Mouse (Mus musculus) megakaryocyte progenitor cell, adult 5-6 weeks (primary cell): ENCODE measurements around the gene Rmnd5b. TPM values are rescaled to one million over a fixed set of nuclear protein-coding genes. Genes with fewer than 3 reads are reported as not detected.
A peak's percentile ranks its signal among the peaks of the same experiment; 100 is the strongest.

Experiments
- ATAC-seq: replicated peaks from 2 replicates; pipeline ENCODE4 v1.8.0; 2016; ENCODE audit warnings: mild to moderate bottlenecking, moderate TSS enrichment, inconsistent platforms; ENCODE audit not compliant: poor library complexity
- total RNA-seq, 2 experiments: library from RNA; stranded (forward) in 1 of 2; stranded (reverse) in 1 of 2; fragments of 157-497, 149-512 nt in 1 of 2; fragments of 200-1000 nt in 1 of 2; gene quantifications; 2 replicates each; pipeline versions ENCODE4 v1.2.3 to v1.2.4; 2015 to 2017

The Rmnd5b gene
- total RNA-seq, 2 experiments from 2014 or later, result 20.4 to 34.9 TPM

DNA sequence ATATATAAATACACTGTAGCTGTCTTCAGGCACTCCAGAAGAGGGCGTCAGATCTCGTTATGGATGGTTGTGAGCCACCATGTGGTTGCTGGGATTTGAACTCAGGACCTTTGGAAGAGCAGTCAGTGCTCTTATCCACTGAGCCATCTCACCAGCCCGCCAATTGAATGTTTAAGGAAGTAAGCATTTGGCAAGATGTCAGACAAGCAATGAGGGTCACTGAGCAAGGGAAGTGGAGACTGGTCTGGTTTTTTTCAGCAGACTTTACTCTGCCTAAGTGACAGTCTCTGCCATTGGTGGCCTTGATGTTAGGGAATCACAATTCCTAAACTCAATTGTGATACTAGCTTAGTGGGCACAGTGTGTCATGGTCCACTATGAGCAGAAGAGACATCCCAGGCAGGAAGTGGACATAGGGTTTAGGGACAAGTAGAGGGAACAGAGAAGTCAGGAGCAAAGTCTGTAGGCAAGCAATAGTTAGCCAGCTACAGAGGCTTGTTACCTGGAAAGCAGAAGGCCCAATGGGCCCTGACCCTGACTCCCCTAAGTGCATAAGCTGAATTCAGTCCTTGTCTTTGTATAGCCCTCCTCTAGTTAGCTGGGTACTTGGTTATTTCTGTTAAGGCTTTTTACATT, 40.9 kb downstream of the Rmnd5b start:
- peak; percentile 51 for ATAC-seq

DNA sequence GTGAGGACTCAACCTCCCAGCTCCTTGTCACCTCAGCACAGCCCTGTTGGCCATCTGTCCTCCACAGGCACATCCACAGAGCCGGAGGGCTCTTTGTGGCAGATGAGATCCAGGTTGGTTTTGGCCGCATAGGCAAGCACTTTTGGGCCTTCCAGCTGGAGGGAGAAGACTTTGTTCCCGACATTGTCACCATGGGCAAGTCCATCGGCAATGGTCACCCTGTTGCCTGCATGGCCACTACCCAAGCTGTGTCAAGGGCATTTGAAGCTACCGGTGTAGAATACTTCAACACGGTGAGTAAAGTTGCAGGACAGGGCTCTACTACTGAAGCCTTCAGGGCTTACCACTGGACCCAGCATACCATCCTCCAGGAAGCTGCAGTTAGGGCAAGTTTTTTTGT, 41.8 kb downstream of the Rmnd5b start:
- no peak for ATAC-seq

- no peak for ATAC-seq
Observed at GRCm38 (mm10) chr11:51593368-51593767, 42.3 kb downstream of the Rmnd5b start.

DNA sequence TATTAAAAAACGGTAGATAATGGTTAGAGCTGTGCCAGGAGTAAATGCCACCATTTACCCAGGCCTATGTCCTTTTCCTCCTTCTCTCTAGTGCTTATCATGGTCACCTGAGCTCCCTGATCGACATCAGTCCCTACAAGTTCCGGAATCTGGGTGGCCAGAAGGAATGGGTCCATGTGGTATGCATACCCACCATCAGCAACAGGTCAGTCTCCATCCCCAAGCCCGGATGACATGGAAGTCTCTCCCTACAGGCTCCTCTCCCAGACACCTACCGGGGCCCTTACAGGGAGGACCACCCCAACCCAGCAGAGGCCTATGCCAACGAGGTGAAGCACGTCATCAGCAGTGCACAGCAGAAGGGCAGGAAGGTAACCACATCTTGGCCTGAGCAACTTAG, 43.8 kb downstream of the Rmnd5b start:
- ATAC-seq, result no peak

DNA sequence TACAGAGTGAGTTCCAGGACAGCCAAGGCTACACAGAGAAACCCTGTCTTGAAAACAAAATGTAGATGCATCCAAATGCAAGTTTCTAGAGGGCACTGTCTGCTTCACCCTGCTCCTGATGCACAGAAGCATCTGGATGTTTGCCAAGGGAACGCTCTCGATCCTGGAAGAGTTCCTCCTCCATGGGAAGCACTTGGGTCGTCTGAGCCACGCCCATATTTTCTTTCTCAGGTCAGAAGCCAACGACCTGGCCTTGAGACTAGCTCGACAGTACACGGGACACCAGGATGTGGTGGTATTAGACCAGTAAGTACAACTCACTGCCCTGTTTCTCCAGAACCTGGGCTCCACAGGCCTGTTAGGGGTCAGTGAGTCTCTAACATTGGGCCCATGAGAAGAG, 44.5 kb downstream of the Rmnd5b start:
- ATAC-seq, result no peak

DNA sequence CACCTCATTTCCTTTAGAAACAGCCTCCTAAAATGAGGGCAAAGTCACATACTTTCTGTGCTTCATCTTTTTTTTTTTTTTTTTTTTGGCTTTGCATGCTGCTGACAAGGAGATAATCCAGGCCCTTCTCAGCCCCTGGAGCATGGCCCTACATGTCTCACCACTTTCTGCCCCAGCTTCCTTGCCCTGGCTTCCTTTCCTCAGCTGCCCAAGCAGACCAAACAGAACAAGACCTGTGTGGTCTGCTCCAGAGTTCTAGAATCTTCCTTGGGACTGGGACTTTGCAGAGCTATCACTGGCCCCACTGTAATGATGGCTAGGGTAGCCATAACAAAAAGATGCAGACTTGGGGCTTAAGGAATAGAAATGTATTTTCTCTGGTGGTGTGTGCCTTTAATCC, 45.7 kb downstream of the Rmnd5b start:
- no peak for ATAC-seq

GRCm38 (mm10) chr11:51588833-51589232, 46.9 kb downstream of the Rmnd5b start:
- ATAC-seq, result no peak

GRCm38 (mm10) chr11:51587059-51587458, 48.6 kb downstream of the Rmnd5b start:
- no peak for ATAC-seq

GRCm38 (mm10) chr11:51586411-51586810, 49.3 kb downstream of the Rmnd5b start:
- no peak for ATAC-seq

- no peak for ATAC-seq
Observed at GRCm38 (mm10) chr11:51585608-51586252, 50.0 kb downstream of the Rmnd5b start.

- ATAC-seq, result peak; percentile 81
Observed at GRCm38 (mm10) chr11:51584431-51585248, 51.1 kb downstream of the Rmnd5b start, which contains the start of gene Phykpl. Gene Phykpl, plus strand, starts transcription at chr11:51584757.

DNA sequence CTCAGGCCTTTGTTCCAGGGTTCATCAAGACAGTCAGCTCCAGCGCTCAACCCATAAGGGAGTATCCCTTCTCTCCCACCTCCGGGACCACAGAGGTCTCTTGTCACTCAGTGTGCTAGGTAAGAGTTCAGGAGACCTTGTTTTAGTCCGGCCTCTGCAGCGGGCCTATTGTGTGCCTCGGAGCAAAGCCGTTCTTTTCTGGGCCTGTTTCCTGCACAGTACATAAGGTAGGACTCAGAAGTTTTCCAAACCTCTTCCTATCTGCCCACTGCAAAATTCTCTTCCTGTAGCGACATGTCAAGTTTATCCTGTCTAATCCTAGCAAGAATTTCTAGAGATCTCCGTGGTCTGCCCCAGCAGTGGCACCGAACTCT, 51.7 kb downstream of the Rmnd5b start:
- peak; percentile 1 for ATAC-seq

GRCm38 (mm10) chr11:51582713-51583112, 53.0 kb downstream of the Rmnd5b start:
- peak; percentile 43 for ATAC-seq

GRCm38 (mm10) chr11:51579024-51579423, 56.7 kb downstream of the Rmnd5b start:
- ATAC-seq, result no peak

DNA sequence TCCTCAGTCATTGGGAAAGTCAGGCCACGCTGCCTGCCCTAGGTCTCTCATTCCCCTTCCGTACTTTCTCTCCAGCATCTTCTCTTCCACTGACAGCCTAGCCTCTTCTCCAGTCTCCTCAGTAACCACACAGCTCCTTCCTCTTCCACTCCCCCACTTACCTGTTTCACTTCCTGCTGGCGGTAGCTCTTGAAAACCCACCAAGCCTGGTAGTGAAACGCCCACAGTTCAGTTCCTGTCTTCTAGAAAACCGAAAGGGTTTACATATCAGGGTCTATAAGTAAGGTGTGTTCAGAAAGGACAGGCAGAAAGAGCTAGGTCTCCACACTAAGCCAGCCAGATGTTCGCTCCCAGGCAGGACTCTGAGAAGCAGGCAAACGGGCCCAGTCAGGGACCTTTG, 58.1 kb downstream of the Rmnd5b start:
- ATAC-seq, result peak; percentile 82

DNA sequence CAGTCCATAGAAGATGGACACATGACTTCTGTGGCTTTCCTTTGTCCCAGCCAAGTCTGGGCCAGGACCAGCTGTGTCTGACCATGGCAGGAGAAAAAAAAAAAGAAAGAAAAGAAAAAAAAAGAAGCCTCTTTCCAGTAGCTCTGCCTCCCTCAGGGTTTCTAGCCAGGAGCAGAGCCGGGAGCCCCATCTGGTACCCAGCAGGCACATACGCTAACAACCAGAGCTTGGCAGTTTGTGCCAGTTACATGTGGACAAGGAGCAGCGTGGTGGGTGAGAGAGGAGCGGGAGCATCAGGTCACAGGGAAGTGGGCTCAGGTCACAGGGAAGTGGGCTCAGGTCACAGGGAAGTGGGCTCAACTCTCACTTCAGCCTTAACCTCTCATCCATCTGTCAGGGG, 59.2 kb downstream of the Rmnd5b start:
- no peak for ATAC-seq

Other genes with a start within 250 kb of the Rmnd5b start
- 10.7 and 11.2 TPM in 2 replicates for gene Phykpl, start 51.1 kb downstream of the Rmnd5b start, total RNA-seq (2015)
- gene Phykpl, start 51.1 kb downstream of the Rmnd5b start, total RNA-seq (2017), result 9.8 and 15.4 TPM in 2 replicates
- gene Hnrnpab, start 29.0 kb downstream of the Rmnd5b start, total RNA-seq (2015), result 645 and 667 TPM in 2 replicates
- 984 and 1,159 TPM in 2 replicates for gene Hnrnpab, start 29.0 kb downstream of the Rmnd5b start, total RNA-seq (2017)
- 147 and 165 TPM in 2 replicates for gene Nhp2, start 16.2 kb downstream of the Rmnd5b start, total RNA-seq (2015)
- gene Nhp2, start 16.2 kb downstream of the Rmnd5b start, total RNA-seq (2017), result 117 and 167 TPM in 2 replicates
- gene N4bp3, start 14.9 kb upstream of the Rmnd5b start, total RNA-seq (2015), result 0.10 and 0.44 TPM in 2 replicates
- gene N4bp3, start 14.9 kb upstream of the Rmnd5b start, total RNA-seq (2017), result 0.46 and 0.78 TPM in 2 replicates
- gene D930048N14Rik, start 15.1 kb upstream of the Rmnd5b start, total RNA-seq (2015), result 0.15 TPM in 1 of 2 replicates, not detected in the other
- 0.21 TPM in 1 of 2 replicates, not detected in the other for gene D930048N14Rik, start 15.1 kb upstream of the Rmnd5b start, total RNA-seq (2017)
- 32.9 and 36.5 TPM in 2 replicates for gene 0610009B22Rik, start 53.0 kb upstream of the Rmnd5b start, total RNA-seq (2015)
- gene 0610009B22Rik, start 53.0 kb upstream of the Rmnd5b start, total RNA-seq (2017), result 13.5 and 18.5 TPM in 2 replicates
- gene Sec24a, start 127.7 kb upstream of the Rmnd5b start, total RNA-seq (2015), result 24.6 and 29.6 TPM in 2 replicates
- 4.9 and 7.5 TPM in 2 replicates for gene Sec24a, start 127.7 kb upstream of the Rmnd5b start, total RNA-seq (2017)
- gene Sar1b, start 127.8 kb upstream of the Rmnd5b start, total RNA-seq (2015), result 123 and 132 TPM in 2 replicates
- 62.7 and 74.4 TPM in 2 replicates for gene Sar1b, start 127.8 kb upstream of the Rmnd5b start, total RNA-seq (2017)
- gene Jade2, start 221.8 kb upstream of the Rmnd5b start, total RNA-seq (2015), result 5.7 and 7.7 TPM in 2 replicates
- 6.0 and 7.0 TPM in 2 replicates for gene Jade2, start 221.8 kb upstream of the Rmnd5b start, total RNA-seq (2017)